Mouse (Mus musculus): Measurements from ENCODE around the gene Dyrk4.

The Dyrk4 gene

DNA sequence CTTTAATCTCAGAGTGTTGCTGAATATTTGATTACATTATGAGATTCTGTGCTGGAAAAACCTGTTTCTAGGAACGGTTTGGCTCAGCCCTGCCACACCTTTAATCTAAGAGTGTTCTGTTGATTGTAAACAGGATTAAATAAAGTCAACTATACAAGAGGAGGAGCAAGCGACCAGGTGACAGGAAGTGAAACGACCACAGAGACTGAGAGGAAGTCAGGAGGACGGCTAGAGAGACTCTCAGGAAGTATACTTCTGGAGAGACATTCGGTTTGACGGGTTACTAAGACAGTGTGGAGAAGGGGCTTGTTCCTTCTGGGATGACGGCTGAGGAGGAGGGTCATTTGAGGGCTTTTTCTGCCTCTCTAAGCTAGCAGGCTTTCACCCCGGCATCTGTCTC is 85.0 kb downstream of the Dyrk4 start:
- DNase-seq (ENCODE audit: low read depth in 1 of 2, low spot score in 2 of 2): no peak
